Mouse (Mus musculus): ENCODE measurements around the gene Jmjd1c.

DNA sequence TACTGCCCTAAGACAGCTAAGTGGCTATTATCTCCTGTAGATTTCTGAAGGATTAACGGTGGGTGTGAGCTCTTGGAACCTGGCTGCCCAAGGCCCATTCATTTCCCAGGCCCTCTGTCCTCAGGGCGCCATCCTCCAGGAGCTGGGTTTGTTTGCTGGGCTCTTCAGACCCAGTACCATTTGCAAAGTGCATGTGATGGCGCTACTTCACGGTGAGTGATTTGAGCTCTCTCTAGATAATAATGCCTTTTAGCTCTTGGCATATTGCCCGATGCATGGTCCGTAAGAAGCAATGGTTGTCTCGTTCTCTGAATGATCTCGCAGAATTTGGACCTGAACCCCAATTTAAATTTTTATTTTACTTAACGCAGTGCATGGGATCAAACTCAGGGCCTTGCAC lies 12.2 kb downstream of the Jmjd1c start:
- TF ChIP-seq CTCF (IDR thresholded peaks at IDR 0.05; ENCODE audit: low read depth, low read length) (no peak), POLR2A (IDR thresholded peaks at IDR 0.05; ENCODE audit: extremely low read depth, insufficient read depth, low read length) (no peak)
